Mouse (Mus musculus): Measurements from ENCODE around the gene Sept5. TPM values are rescaled to one million over a fixed set of nuclear protein-coding genes. Genes with fewer than 3 reads are reported as not detected.

Gene Sept5
- polyA plus RNA-seq, 1 experiment from 2014 or later: 21.5 TPM

DNA sequence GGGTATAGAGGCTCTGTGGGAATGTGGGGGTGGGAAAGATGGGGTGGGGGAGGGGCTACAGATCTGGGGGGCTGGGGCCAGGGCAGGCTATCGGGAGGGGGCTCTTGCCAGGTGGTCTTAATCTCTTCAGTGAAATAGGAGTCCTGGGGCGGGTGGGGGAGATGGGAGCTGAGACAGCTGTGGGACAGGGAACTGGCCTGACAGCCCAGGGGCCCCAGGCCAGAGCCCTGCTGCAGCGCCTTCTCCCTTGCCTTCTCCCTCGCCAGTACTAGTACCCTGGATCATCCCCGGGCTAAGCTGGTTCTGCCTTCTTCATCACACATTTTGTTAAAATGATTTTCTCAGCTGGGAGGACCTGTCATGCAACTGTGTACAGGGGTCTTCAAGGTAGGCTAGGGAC is 33.5 kb downstream of the Sept5 start:
- no peak overlapping the region for H3K4me3 ChIP-seq
- DNase-seq (ENCODE audit: extremely low spot score, low spot score): no peak
- H3K4me1 ChIP-seq: peaks cover 26% of the 10 kb centered on the region
- WGBS: 44% methylated on average over 5 of the region's 5 CpGs
- peaks cover 70% of the 10 kb centered on the region for H3K27me3 ChIP-seq (ENCODE audit: poor library complexity, severe bottlenecking)
- H3K36me3 ChIP-seq (replicated peaks): no peaks in the 10 kb centered on the region
- no peaks in the 10 kb centered on the region for H3K9me3 ChIP-seq
- H3K27ac ChIP-seq: no peak overlapping the region

DNA sequence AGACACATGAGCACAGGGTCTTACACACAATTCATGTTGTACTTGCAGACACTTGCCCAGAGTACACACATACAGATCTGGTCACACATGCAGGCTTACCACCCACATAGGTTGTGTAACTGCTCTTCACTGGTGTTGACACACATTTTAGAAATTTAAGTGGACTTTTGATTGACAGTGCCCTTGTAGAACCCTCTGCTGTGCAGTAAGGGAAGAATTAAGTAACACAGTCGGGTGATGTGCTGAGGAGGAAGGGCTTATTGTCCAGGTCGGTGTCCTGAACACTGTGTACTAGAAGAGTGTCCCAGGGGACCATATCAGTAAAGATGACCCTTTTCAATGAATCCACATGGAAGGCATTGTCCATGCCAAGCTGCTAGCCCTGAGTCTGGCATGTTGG is 35.8 kb downstream of the Sept5 start:
- H3K36me3 ChIP-seq (replicated peaks): no peaks in the 10 kb centered on the region
- 82% methylated on average over 2 of the region's 2 CpGs for WGBS
- no peak overlapping the region for H3K4me3 ChIP-seq
- H3K4me1 ChIP-seq: peaks cover 38% of the 10 kb centered on the region
- no peaks in the 10 kb centered on the region for H3K9me3 ChIP-seq
- peaks cover 85% of the 10 kb centered on the region for H3K27me3 ChIP-seq (ENCODE audit: poor library complexity, severe bottlenecking)
- no peak for DNase-seq (ENCODE audit: extremely low spot score, low spot score)
- H3K27ac ChIP-seq: no peak overlapping the region

DNA sequence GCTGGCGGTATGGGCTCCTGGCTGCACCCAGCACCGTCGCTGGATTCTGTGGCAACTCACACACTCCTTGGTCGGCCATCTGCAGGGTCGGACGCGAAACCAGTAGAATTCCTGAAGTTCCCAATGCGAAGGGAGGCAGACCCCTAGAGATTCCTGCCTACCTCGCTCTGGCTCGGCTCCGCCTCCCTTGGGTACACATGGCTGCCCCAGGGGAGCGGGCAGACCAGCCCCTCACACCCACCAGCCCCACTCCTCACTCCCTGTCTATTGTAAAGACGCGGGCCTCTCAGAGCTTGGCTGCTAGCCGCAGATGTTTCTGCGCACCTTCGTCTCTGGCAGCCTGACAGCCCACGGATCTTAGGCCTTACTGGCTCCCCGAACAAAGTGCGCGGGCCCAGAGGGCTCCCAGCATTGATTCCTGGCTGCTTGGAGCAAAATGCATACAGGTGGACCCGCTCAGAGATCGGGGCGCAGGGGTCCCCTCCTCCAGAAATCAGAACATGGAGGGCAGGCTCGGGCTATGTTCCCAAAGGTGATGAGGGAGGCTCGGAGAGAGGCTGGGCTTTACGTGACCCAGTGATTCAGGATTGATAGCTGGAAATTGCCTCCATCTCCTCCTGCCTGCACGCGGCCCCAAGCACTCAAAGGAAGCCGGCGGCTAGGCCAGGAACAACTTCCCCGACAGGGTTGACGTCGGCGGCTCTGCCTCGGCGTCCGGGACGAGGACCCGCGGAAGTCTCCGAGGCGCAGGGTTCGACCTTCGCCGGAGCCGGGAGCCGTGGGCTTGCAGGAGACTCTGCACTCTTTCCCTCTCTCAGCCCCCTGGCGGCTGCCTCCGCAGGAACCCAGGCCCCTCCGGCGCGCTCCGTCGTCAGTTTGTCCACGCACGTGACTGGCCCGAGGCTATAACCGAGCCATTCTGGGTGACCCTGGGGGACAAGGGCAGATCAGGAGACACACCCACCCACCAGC is 38.4 kb downstream of the Sept5 start:
- peak; percentile 46 for DNase-seq (ENCODE audit: extremely low spot score, low spot score)
- Histone ChIP-seq H3K4me3 (peak overlapping the region; percentile 31), H3K4me1 (peaks cover 54% of the 10 kb centered on the region), H3K36me3 (replicated peaks) (no peaks in the 10 kb centered on the region), H3K9me3 (no peaks in the 10 kb centered on the region), H3K27ac (0 out of 2 replicates have a peak overlapping the region, but pooled peaks have one; percentile 4), H3K27me3 (ENCODE audit: poor library complexity, severe bottlenecking) (peaks cover 99% of the 10 kb centered on the region)
- under 1% methylated on average over 59 of the region's 59 CpGs for WGBS

DNA sequence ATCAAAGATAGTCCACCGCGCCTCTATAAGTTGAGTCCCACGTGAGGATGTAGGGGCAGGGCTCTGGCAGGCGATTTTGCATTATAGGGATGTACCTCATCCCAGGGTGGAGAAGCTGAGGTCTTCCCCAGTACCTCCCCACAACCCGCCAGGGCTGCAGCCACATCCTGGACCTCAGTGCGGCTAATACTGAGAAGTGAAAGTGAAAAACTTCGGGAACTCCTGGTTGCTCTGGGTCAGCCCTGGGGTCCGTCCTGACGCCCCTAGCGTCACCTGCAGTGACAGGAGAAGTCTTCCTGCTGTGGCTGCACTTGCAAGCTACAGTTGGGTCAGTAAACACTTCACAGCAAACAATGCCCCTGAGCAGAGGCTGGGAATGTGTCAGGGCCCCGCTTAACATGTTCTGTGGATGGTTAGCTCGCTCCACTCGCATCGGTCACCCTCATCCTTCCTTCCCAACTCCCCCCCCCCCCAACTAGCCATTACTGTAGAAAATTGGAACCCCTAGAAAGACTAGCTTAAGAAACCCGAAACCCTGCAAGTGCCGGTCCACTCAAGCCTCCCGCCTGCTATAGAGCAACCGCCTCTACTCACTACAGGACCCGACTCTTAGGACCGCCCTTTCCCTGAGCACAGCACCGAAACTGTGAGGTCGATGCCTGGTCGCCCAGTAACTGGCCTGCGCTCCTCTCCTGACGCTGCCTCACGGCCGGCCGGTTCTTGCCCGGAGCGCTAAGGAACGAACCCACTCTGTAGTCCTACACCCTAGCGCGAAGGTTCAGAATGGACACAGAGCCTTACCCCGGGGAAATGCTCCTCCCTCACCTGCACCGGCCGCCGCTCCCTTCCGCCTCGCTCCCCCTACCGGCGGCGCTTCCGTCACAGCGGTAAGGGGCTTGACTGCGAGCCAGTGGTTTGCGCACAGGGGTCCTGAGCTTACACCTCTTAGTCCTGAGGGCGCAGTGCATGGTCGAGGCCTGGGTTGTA is 39.7 kb downstream of the Sept5 start, which contains the start of gene Tbx1:
Tbx1 (minus strand) TSS at position 868 of the 987 bp plus-strand sequence.
- no peaks in the 10 kb centered on the region for H3K36me3 ChIP-seq (replicated peaks)
- peak within 1 kb of the TSS; percentile 45 for H3K4me3 ChIP-seq
- WGBS: under 1% methylated on average over 48 of the region's 48 CpGs
- DNase-seq (ENCODE audit: extremely low spot score, low spot score): peak; percentile 56
- H3K27ac ChIP-seq: 0 out of 2 replicates have a peak within 1 kb of the TSS, but pooled peaks have one; percentile 4
- H3K9me3 ChIP-seq: no peaks in the 10 kb centered on the region
- peaks cover 59% of the 10 kb centered on the region for H3K4me1 ChIP-seq
- peaks cover 99% of the 10 kb centered on the region for H3K27me3 ChIP-seq (ENCODE audit: poor library complexity, severe bottlenecking)

DNA sequence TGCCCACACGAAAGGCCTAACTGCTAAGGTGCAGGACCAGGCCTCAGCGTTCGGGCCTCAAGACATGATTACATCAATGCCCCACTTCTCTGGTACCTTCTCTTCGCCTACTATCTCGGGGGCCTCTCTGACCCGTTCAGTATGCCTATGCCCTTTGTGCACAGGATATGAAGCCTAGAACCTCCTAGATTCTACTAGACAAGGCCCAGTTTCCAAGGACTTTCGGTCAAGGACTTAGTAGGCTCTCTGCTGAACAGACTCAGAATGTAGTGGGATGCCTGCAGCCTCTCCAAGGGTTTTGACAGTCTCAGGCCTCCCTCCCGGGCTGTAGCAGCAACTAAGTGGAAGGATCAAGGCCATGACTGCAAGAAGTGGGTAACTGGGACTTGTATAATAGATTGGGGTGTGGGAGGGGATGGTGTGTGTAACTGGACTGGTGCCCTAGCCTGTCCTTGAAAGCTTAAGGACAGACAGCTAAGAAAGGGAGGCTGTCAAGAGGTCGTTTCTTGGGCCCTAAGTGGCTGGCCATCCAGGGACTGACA is 40.6 kb downstream of the Sept5 start:
- WGBS: 5% methylated on average over 9 of the region's 9 CpGs
- Histone ChIP-seq H3K9me3 (no peaks in the 10 kb centered on the region), H3K36me3 (replicated peaks) (no peaks in the 10 kb centered on the region), H3K4me3 (peak overlapping the region; percentile 43), H3K4me1 (peaks cover 59% of the 10 kb centered on the region), H3K27me3 (ENCODE audit: poor library complexity, severe bottlenecking) (peaks cover 99% of the 10 kb centered on the region), H3K27ac (no peak overlapping the region)
- no peak for DNase-seq (ENCODE audit: extremely low spot score, low spot score)

DNA sequence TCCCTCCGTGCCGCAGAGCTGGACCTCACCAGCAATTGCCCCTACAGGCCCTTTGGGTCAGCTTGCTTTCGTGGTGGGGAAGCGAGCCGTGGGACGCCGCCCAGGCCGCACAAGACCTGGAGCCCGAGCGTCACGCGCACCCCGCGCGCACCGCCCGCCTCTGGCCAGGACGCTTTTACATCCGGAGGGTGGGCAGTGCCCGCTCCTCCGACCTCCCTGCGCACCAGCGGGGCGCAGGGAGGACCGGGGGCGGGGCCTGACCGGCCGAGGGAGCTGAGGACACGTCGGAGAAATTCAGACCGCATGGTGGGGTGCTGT is 41.1 kb downstream of the Sept5 start:
- H3K4me3 ChIP-seq: peak overlapping the region; percentile 43
- H3K4me1 ChIP-seq: peaks cover 59% of the 10 kb centered on the region
- WGBS: under 1% methylated on average over 31 of the region's 31 CpGs
- no peaks in the 10 kb centered on the region for H3K9me3 ChIP-seq
- H3K27ac ChIP-seq: no peak overlapping the region
- H3K27me3 ChIP-seq (ENCODE audit: poor library complexity, severe bottlenecking): peaks cover 99% of the 10 kb centered on the region
- H3K36me3 ChIP-seq (replicated peaks): no peaks in the 10 kb centered on the region
- DNase-seq (ENCODE audit: extremely low spot score, low spot score): peak; percentile 35

DNA sequence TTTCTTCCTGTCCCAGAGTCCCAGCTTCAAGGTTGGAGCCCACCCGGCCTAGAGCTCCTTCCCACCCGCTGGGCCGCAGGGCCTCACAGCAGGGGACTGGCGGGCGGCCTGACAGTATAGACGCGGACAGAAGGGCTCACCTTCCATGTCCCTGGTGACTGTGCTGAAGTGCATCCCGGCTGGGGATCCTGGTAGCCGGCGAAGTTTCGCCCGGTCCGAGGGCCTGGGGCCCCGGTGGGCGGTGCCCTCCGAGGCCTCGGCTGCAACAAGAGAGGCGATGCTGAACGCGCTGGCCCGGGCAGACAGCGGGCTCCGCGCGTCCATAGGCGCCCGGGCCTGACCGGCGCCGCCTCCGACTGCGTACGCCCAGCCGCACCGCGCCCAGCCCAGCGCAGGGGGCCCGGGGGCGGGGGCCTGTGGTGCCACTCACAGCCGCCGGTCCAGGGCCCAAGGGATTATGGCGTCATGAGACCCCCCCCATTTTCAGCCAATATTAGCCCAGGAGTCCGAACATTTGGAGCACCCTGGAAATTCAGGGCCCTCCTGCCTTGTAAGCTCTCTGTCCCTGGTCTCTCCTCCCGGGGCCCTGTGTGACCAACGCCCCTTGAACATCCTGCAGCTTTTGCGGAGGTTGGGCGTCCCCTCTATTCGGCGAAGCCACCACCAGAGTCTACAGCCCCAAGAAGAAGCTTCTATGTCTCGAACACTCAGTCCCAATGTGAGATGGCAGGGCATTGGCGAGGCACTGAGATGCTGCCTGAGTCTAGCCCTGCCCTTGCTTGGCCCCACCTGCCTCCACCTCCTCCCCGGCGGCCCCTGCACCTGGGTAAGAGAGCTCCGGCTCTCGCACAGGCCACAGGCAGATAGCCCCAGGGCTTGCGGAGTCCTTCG is 41.7 kb downstream of the Sept5 start:
- peak; percentile 42 for DNase-seq (ENCODE audit: extremely low spot score, low spot score)
- Histone ChIP-seq H3K4me1 (peaks cover 59% of the 10 kb centered on the region), H3K27ac (0 out of 2 replicates have a peak overlapping the region, but pooled peaks have one; percentile 5), H3K36me3 (replicated peaks) (no peaks in the 10 kb centered on the region), H3K9me3 (no peaks in the 10 kb centered on the region), H3K4me3 (peak overlapping the region; percentile 43), H3K27me3 (ENCODE audit: poor library complexity, severe bottlenecking) (peaks cover 99% of the 10 kb centered on the region)
- WGBS: under 1% methylated on average over 57 of the region's 57 CpGs

DNA sequence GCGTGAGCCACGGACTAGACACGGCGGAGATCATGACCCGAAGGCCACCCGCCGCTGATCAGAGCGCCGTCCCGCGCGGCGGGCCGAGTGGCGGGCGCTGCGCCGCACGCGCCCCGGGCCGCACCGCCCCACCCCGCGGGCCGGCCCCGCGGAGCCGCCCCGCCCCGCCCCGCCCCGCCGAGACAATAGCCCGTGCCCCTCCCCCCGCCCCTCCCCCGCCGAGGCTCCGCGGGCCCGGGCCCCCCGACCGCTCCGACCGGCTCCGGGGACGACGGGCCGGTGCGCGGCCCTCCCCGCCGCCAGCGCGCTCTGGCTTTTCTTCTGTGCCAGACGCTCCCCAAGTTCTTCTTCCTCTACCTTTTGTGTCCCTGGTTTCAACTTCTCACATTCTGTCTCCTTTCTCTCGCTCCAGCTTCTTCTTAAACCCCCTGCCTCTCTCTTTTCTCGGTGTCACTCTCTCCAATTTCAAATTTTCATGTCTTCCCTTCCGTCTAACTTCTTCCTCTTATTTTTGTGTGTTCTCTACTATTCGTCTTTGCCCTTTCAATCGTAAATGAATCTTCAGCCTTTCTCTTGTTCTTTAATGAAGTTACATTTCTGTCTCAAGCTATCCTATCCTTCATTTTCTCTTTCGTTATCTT is 42.7 kb downstream of the Sept5 start:
- Histone ChIP-seq H3K4me1 (peaks cover 67% of the 10 kb centered on the region), H3K27me3 (ENCODE audit: poor library complexity, severe bottlenecking) (peaks cover 100% of the 10 kb centered on the region), H3K27ac (peak overlapping the region; percentile 69; the same call in 1 of the 2 replicates), H3K9me3 (no peaks in the 10 kb centered on the region), H3K36me3 (replicated peaks) (no peaks in the 10 kb centered on the region), H3K4me3 (peak overlapping the region; percentile 53)
- 1% methylated on average over 57 of the region's 62 CpGs for WGBS
- no peak for DNase-seq (ENCODE audit: extremely low spot score, low spot score)

DNA sequence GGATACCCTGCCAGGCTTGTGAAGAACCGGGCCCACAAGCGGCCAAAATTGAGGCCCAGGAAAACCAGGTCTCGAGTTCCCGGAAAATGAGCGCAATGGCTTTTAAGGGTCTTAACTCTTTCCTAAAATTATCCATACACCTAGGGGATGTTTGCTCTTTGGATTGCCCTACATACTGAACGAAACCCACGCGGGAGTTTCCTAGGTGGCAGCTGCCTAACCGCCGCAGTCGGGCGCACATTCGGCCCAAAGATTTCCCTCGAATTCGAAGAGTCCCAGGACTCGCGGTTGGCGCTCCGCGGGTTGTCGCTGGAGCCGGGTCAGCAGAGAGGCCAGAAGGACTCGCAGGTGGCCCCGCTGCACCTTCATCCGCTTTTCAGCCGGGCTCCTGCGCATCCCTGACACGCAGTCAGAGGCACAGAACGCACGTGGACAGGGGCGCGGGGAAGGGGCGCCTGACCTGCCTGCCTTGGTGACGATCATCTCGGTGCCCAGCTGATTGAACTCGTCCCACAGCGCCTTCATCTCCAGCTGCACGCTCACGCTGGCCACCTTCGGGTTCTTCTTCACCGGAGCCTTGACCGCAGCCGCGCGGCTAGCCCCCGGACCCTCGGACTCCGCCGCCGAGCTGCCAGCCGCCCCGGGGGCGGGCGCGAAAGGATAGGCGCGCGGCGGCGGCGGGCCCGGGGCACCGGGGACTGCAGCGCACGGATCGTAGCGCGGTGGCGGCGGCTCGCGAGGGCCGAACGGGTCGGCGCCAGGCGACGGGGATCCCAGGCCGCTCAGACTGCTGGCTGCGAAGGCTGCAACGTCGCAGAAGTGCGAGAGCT is 43.5 kb downstream of the Sept5 start:
- Histone ChIP-seq H3K4me1 (peaks cover 67% of the 10 kb centered on the region), H3K27me3 (ENCODE audit: poor library complexity, severe bottlenecking) (peaks cover 100% of the 10 kb centered on the region), H3K36me3 (replicated peaks) (no peaks in the 10 kb centered on the region), H3K27ac (peak overlapping the region; percentile 69; the same call in 1 of the 2 replicates), H3K9me3 (no peaks in the 10 kb centered on the region), H3K4me3 (peak overlapping the region; percentile 53)
- DNase-seq (ENCODE audit: extremely low spot score, low spot score): peak; percentile 59
- WGBS: under 1% methylated on average over 83 of the region's 83 CpGs

DNA sequence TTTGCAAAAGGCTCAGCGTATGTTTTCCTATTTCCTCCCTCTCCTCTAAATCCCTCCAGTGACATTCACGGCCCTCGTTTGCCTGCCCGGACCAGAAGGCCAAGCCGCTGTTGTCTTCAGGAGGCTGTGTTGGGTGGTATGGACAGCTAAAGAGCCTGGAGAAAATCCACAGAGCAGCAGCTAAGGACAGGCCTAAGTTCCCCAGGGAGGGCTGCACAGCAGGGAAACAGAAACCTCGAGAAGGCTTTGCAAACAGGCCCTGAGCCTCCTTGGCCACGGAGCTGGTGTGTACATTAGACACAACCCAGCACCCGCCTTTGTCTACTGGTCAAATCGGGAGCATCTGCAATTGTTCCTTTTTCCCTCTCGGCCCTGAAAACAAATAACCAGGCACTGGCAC is 44.1 kb downstream of the Sept5 start:
- H3K36me3 ChIP-seq (replicated peaks): no peaks in the 10 kb centered on the region
- peaks cover 63% of the 10 kb centered on the region for H3K4me1 ChIP-seq
- peak overlapping the region; percentile 53 for H3K4me3 ChIP-seq
- 1% methylated on average over 10 of the region's 10 CpGs for WGBS
- DNase-seq (ENCODE audit: extremely low spot score, low spot score): peak; percentile 51
- H3K9me3 ChIP-seq: no peaks in the 10 kb centered on the region
- H3K27me3 ChIP-seq (ENCODE audit: poor library complexity, severe bottlenecking): peaks cover 100% of the 10 kb centered on the region
- H3K27ac ChIP-seq: no peak overlapping the region
